In the genomic region with DNA sequence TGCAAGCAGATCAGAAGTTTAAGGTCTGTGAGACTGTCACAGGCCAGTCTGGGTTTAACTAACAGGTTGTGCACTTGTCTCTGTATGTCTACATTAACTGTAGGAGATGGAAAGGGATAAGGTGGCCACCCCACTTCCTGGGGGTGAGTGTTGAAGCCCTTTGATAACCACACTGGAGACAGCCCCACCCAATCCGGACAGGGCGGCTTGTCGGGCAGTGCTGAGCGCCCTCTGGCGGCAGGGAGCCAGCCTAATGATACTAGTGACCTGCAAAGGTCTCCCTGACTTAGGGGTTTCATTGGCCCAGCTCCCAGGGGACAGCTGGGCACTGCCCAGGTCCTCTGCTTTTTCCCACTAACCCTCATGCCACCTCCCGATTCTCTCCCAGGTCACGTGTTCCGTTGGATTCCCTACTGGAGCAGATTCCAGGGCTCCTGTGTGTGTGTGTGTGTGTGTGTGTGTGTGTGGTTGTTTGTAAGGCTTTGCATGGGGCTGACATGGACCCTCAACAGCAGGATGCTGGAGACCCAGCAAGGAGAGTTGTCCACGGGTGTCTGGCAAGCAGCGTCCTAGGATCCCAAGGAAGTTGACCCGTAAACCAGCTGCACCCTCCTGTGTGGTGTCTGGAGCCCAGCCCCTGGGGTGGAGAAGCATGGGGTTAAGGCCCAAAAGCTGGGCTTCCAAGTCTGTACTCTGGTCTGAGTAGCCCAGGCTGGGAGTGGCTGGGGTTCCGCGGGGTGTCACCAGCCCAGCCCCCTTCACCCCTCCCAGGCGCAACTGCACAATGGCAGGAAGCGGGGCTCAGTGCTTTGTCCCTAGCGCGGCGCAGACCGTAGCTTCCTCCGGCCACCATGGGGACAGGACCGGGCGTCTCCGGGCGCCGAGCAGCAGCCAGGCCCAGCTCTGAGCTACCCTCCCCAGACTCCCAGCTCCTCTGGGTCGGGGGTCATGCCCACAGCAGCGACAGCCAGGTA, we compare ENCODE assay signal across 8 mouse cellular contexts. TPM values are rescaled to one million over a fixed set of nuclear protein-coding genes. Genes with fewer than 3 reads are reported as not detected.
DNase-seq lines count a peak whose midpoint lies in the region; ATAC-seq and TF ChIP-seq lines count a peak whose summit lies in the region.

No protein-coding gene starts in this region.

- intact Hi-C loops in heart, adult 2 months (cut with DNase I) = loop anchor here (2.0 kb wide), 2 partner anchors 57 to 115 kb away; a partner anchor contains a TSS

- H3K4me2 ChIP-seq in lung, embryonic 14.5 days = peak overlapping the region; percentile 38
- no peak overlapping the region for H3K4me2 ChIP-seq in neural tube, embryonic 15.5 days

- H3K27ac ChIP-seq in heart, adult 2 months = peak overlapping the region; percentile 98
- peak overlapping the region; percentile 78 for H3K27ac ChIP-seq in lung, embryonic 14.5 days (ENCODE audit: low read depth)
- peak overlapping the region; percentile 54; the same call in 1 of the 2 replicates for H3K27ac ChIP-seq in neural tube, embryonic 15.5 days (replicated peaks)

- H3K9ac ChIP-seq in heart, adult 2 months (ENCODE audit: low read depth, low read length) = peak overlapping the region; percentile 75
- H3K9ac ChIP-seq in lung, embryonic 14.5 days = peak overlapping the region; percentile 52
- H3K9ac ChIP-seq in neural tube, embryonic 15.5 days (replicated peaks) = no peak overlapping the region

- peaks cover 5% of the 10 kb centered on the region; the same call in 1 of the 2 replicates for H3K4me1 ChIP-seq in heart, adult 2 months (ENCODE audit: control insufficient read depth, insufficient read depth, low read length)
- H3K4me1 ChIP-seq in lung, embryonic 14.5 days (ENCODE audit: insufficient read depth) = no peaks in the 10 kb centered on the region; the same call in 1 of the 2 replicates
- 0 out of 2 replicates have a peak, but pooled peaks cover 10% of the 10 kb centered on the region for H3K4me1 ChIP-seq in neural tube, embryonic 15.5 days

- peak; percentile 62 for ATAC-seq in lung, embryonic 14.5 days (ENCODE audit: insufficient read depth)
- no peak for ATAC-seq in neural tube, embryonic 15.5 days (ENCODE audit: low FRiP score)

- TF ChIP-seq CTCF in heart, adult 2 months (IDR thresholded peaks at IDR 0.05) = peak; percentile 97
- TF ChIP-seq CTCF in lung, embryonic 14.5 days (IDR thresholded peaks at IDR 0.05; ENCODE audit: low read depth) = peak; percentile 76

- DNase-seq in CD4-positive helper T cell, adult 2 months (ENCODE audit: low read depth, low spot score) = peak; percentile 85
- peak; percentile 72 to 92 for DNase-seq in adrenal gland, adult (ENCODE audit: inconsistent age in 2 of 2, low spot score in 1 of 2)
- DNase-seq in embryo, embryonic 11 days = peak; percentile 79
- DNase-seq in heart, adult 2 months = peak; percentile 87 to 89
- DNase-seq in kidney, adult 18-20 months = peak; percentile 86
- DNase-seq in lung, embryonic 14.5 days = peak; percentile 80
- DNase-seq in urinary bladder, postnatal 36 days (ENCODE audit: low spot score in 2 of 2) = peak; percentile 53 to 77

- peak; percentile 60; the same call in 1 of the 2 replicates for TF ChIP-seq POLR2A in heart, adult 2 months (IDR thresholded peaks at IDR 0.05; ENCODE audit: insufficient read depth, low read depth, low read length)

- no peaks in the 10 kb centered on the region for H3K36me3 ChIP-seq in heart, adult 2 months (ENCODE audit: control insufficient read depth, insufficient read depth, low read length)
- no peaks in the 10 kb centered on the region; the same call in 1 of the 2 replicates for H3K36me3 ChIP-seq in lung, embryonic 14.5 days (ENCODE audit: insufficient read depth)
- H3K36me3 ChIP-seq in neural tube, embryonic 15.5 days = no peaks in the 10 kb centered on the region

- 27% methylated on average over 27 of the region's 27 CpGs for WGBS in heart, adult 2 months
- WGBS in lung, embryonic 14.5 days = 31% methylated on average over 27 of the region's 27 CpGs
- WGBS in neural tube, embryonic 15.5 days = 28% methylated on average over 27 of the region's 27 CpGs

- 0 out of 2 replicates have a peak, but pooled peaks have one; percentile 25 for TF ChIP-seq EP300 in heart, adult 2 months (IDR thresholded peaks at IDR 0.05; ENCODE audit: insufficient read depth, low read depth, low read length)

- H3K79me2 ChIP-seq in heart, adult 2 months (replicated peaks; ENCODE audit: control insufficient read depth, insufficient read depth, low read length) = no peaks in the 10 kb centered on the region

- H3K4me3 ChIP-seq in heart, adult 2 months = peak overlapping the region; percentile 59
- peak overlapping the region; percentile 33 for H3K4me3 ChIP-seq in lung, embryonic 14.5 days (ENCODE audit: low read depth, low read length)
- peak overlapping the region; percentile 17; the same call in 1 of the 2 replicates for H3K4me3 ChIP-seq in neural tube, embryonic 15.5 days (replicated peaks)

- H3K27me3 ChIP-seq in heart, adult 2 months (ENCODE audit: control insufficient read depth, insufficient read depth, low read length) = no peaks in the 10 kb centered on the region
- no peaks in the 10 kb centered on the region for H3K27me3 ChIP-seq in lung, embryonic 14.5 days (ENCODE audit: insufficient read depth, low read length)
- no peaks in the 10 kb centered on the region for H3K27me3 ChIP-seq in neural tube, embryonic 15.5 days (replicated peaks)

- H3K9me3 ChIP-seq in lung, embryonic 14.5 days (ENCODE audit: low read depth, low read length) = no peaks in the 10 kb centered on the region
- H3K9me3 ChIP-seq in neural tube, embryonic 15.5 days (replicated peaks) = no peaks in the 10 kb centered on the region

RNA-seq across cellular contexts. Expression of a gene that starts 19.5 kb away (rescaled TPM):
- 1 to 10 TPM; 1.4 to 2.4 TPM for total RNA-seq in heart, adult 2 months (2021)
- polyA plus RNA-seq in heart, adult 2 months (2012; rRNA removed) = 6.1 and 7.4 TPM in 2 replicates
- 0.75 and 0.77 TPM in 2 replicates for polyA plus RNA-seq in lung, embryonic 14.5 days (2014; fragmentation: Nextera tagmentation; extraction: Ambion mirVana)
- 1.2 and 2.4 TPM in 2 replicates for polyA plus RNA-seq in neural tube, embryonic 15.5 days (2015; fragmentation: Nextera tagmentation; extraction: Ambion mirVana)

RNA-seq across cellular contexts. Expression of a gene that starts 23.9 kb away (rescaled TPM):
- total RNA-seq in heart, adult 2 months (2021) = 10 to 100 TPM; 11.5 to 16.7 TPM
- polyA plus RNA-seq in heart, adult 2 months (2012; rRNA removed) = 20.3 and 20.5 TPM in 2 replicates
- 13.5 and 18.5 TPM in 2 replicates for polyA plus RNA-seq in lung, embryonic 14.5 days (2014; fragmentation: Nextera tagmentation; extraction: Ambion mirVana)
- polyA plus RNA-seq in neural tube, embryonic 15.5 days (2015; fragmentation: Nextera tagmentation; extraction: Ambion mirVana) = 13.5 and 13.6 TPM in 2 replicates

RNA-seq across cellular contexts. Expression of a gene that starts 55.9 kb away (rescaled TPM):
- total RNA-seq in heart, adult 2 months (2021) = 1 to 10 TPM; 2.4 to 2.5 TPM
- polyA plus RNA-seq in heart, adult 2 months (2012; rRNA removed) = 2.7 and 3.2 TPM in 2 replicates
- 11.5 and 11.6 TPM in 2 replicates for polyA plus RNA-seq in lung, embryonic 14.5 days (2014; fragmentation: Nextera tagmentation; extraction: Ambion mirVana)
- 0.31 and 3.3 TPM in 2 replicates for polyA plus RNA-seq in neural tube, embryonic 15.5 days (2015; fragmentation: Nextera tagmentation; extraction: Ambion mirVana)

RNA-seq across cellular contexts. Expression of a gene that starts 57.1 kb away (rescaled TPM):
- 1 to 10 TPM; 9.7 to 9.8 TPM for total RNA-seq in heart, adult 2 months (2021)
- polyA plus RNA-seq in heart, adult 2 months (2012; rRNA removed) = 7.3 and 9.7 TPM in 2 replicates
- 38.9 and 42.9 TPM in 2 replicates for polyA plus RNA-seq in lung, embryonic 14.5 days (2014; fragmentation: Nextera tagmentation; extraction: Ambion mirVana)
- 26.0 and 26.4 TPM in 2 replicates for polyA plus RNA-seq in neural tube, embryonic 15.5 days (2015; fragmentation: Nextera tagmentation; extraction: Ambion mirVana)

RNA-seq across cellular contexts. Expression of a gene that starts 57.9 kb away (rescaled TPM):
- under 1 TPM; 0.08 to 0.11 TPM for total RNA-seq in heart, adult 2 months (2021)
- polyA plus RNA-seq in heart, adult 2 months (2012; rRNA removed) = 0.08 TPM in 1 of 2 replicates, not detected in the other
- polyA plus RNA-seq in lung, embryonic 14.5 days (2014; fragmentation: Nextera tagmentation; extraction: Ambion mirVana) = 0.23 and 0.30 TPM in 2 replicates
- 2.1 and 2.2 TPM in 2 replicates for polyA plus RNA-seq in neural tube, embryonic 15.5 days (2015; fragmentation: Nextera tagmentation; extraction: Ambion mirVana)
